Mouse (Mus musculus) cortical plate, adult 2 months (tissue): ENCODE data around the gene Auts2.

Experiments
- CTCF ChIP-seq: fragments of 200-500 bp; IDR thresholded peaks from 2 replicates; pipeline ENCODE4 v1.5.1; 2011; ENCODE audit warnings: mild to moderate bottlenecking, control low read depth, low read length; ENCODE audit not compliant: insufficient read depth; ENCODE audit errors: extremely low read depth
- POLR2A ChIP-seq: fragments of 200-500 bp; IDR thresholded peaks from 2 replicates; pipeline ENCODE4 v1.6.1; 2011; ENCODE audit warnings: mild to moderate bottlenecking, low read length, control low read depth; ENCODE audit not compliant: insufficient read depth; ENCODE audit errors: extremely low read depth

GRCm38 (mm10) chr5:132162206-132162533, 381.0 kb downstream of the Auts2 start:
- TF ChIP-seq CTCF: no peak
- TF ChIP-seq POLR2A: no peak
